Mouse (Mus musculus) left cerebral cortex, postnatal 10 days (tissue): ENCODE results near the gene Enox2. TPM values are rescaled to one million over a fixed set of nuclear protein-coding genes. Genes with fewer than 3 reads are reported as not detected.
A peak's percentile ranks its signal among the peaks of the same experiment; 100 is the strongest.
"Not testable (repeated sequence)": the region's sequence is repeated elsewhere in the genome, so short reads cannot be mapped to it uniquely, and the experiment has no call there.

Experiments
- DNase-seq, 2 experiments: peaks; one replicate each; pipeline ENCODE4 v3.0.0; 2021 to 2022; ENCODE audit warnings: low spot score in 2 of 2, mixed read lengths in 1 of 2; ENCODE audit errors: extremely low spot score in 1 of 2
- intact Hi-C: fragments of 180-260 bp; cut with DNase I; formaldehyde crosslinking; loops from one replicate; pipeline ENCODE4 v1.15.1; 2025
- total RNA-seq, 2 experiments: library from RNA; stranded (reverse); gene quantifications; 2 replicates each; pipeline ENCODE4 v1.2.3; 2021

The Enox2 gene
- total RNA-seq, result 10 to 100 TPM; 11.3 to 11.5 TPM

GRCm38 (mm10) chrX:49287700-49288563 is at the start of gene Enox2:
Enox2 (minus strand) TSS chrX:49288259.
- peak; percentile 83 to 86 for DNase-seq
- intact Hi-C loops, result no loop called here

GRCm38 (mm10) chrX:49309496-49309895 is 21.4 kb upstream of the Enox2 start:
- intact Hi-C loops, result loop anchor here (5.0 to 10.0 kb wide), 2 partner anchors 407 to 625 kb away; no protein-coding TSS in a partner anchor
- peak in 1 of 2 experiments; percentile 17 for DNase-seq

- peak in 1 of 2 experiments; percentile 13 for DNase-seq
- intact Hi-C loops, result loop anchor here (5.0 to 10.0 kb wide), 2 partner anchors 404 to 622 kb away; no protein-coding TSS in a partner anchor
Measured at GRCm38 (mm10) chrX:49306659-49307058, 18.6 kb upstream of the Enox2 start.

- no peak for DNase-seq
- intact Hi-C loops, result no loop called here
Measured at GRCm38 (mm10) chrX:49279918-49280586, 8.0 kb downstream of the Enox2 start.

- DNase-seq, result peak in 1 of 2 experiments; percentile 1
- intact Hi-C loops, result no loop called here
Measured at GRCm38 (mm10) chrX:49273487-49274042, 14.5 kb downstream of the Enox2 start.

GRCm38 (mm10) chrX:49250816-49251215 is 37.2 kb downstream of the Enox2 start:
- intact Hi-C loops, result no loop called here
- DNase-seq, result no peak

GRCm38 (mm10) chrX:49225792-49226426 is 62.1 kb downstream of the Enox2 start:
- intact Hi-C loops, result no loop called here

GRCm38 (mm10) chrX:49216422-49216821 is 71.6 kb downstream of the Enox2 start:
- intact Hi-C loops, result no loop called here
- DNase-seq, result no peak

More at GRCm38 (mm10) chrX:49225792-49226426, 62.1 kb downstream of the Enox2 start:
- DNase-seq, result no peak

- no peak for DNase-seq
Measured at GRCm38 (mm10) chrX:49196386-49196785, 91.7 kb downstream of the Enox2 start.

GRCm38 (mm10) chrX:49181136-49181535 is 106.9 kb downstream of the Enox2 start:
- intact Hi-C loops, result no loop called here
- DNase-seq, result no peak

More at GRCm38 (mm10) chrX:49196386-49196785, 91.7 kb downstream of the Enox2 start:
- intact Hi-C loops, result no loop called here

GRCm38 (mm10) chrX:49178670-49179069 is 109.4 kb downstream of the Enox2 start:
- DNase-seq, result no peak
- intact Hi-C loops, result no loop called here

- intact Hi-C loops, result no loop called here
- no peak for DNase-seq
Measured at GRCm38 (mm10) chrX:49154280-49154679, 133.8 kb downstream of the Enox2 start.

- intact Hi-C loops, result no loop called here
- DNase-seq, result no peak
Measured at GRCm38 (mm10) chrX:49124774-49125429, 163.2 kb downstream of the Enox2 start.

- no peak for DNase-seq
Measured at GRCm38 (mm10) chrX:49116465-49116864, 171.6 kb downstream of the Enox2 start.

GRCm38 (mm10) chrX:49112412-49112811 is 175.6 kb downstream of the Enox2 start:
- intact Hi-C loops, result no loop called here
- DNase-seq, result no peak

More at GRCm38 (mm10) chrX:49116465-49116864, 171.6 kb downstream of the Enox2 start:
- intact Hi-C loops, result no loop called here

GRCm38 (mm10) chrX:49100542-49100941 is 187.5 kb downstream of the Enox2 start:
- DNase-seq, intact Hi-C loops: not testable (repeated sequence)

GRCm38 (mm10) chrX:49096249-49096648 is 191.8 kb downstream of the Enox2 start:
- intact Hi-C loops, result no loop called here
- DNase-seq, result no peak

GRCm38 (mm10) chrX:49075055-49075454 is 213.0 kb downstream of the Enox2 start:
- no peak for DNase-seq
- intact Hi-C loops, result no loop called here
